Mouse (Mus musculus) adrenal gland, adult (tissue): Measurements from ENCODE around the gene Emc8.

Experiments used
- DNase-seq, 2 experiments: peaks; one replicate each; pipeline ENCODE4 v3.0.0; 2022 to 2023; ENCODE audit warnings: low spot score in 1 of 2; ENCODE audit not compliant: inconsistent age in 2 of 2

Emc8 gene

GRCm38 (mm10) chr8:120685591-120685990 is 17.2 kb upstream of the Emc8 start:
- no peak for DNase-seq

- peak; percentile 88 to 95 for DNase-seq
These were observed 16.7 kb upstream of the Emc8 start for GRCm38 (mm10) chr8:120685097-120685496.

DNA sequence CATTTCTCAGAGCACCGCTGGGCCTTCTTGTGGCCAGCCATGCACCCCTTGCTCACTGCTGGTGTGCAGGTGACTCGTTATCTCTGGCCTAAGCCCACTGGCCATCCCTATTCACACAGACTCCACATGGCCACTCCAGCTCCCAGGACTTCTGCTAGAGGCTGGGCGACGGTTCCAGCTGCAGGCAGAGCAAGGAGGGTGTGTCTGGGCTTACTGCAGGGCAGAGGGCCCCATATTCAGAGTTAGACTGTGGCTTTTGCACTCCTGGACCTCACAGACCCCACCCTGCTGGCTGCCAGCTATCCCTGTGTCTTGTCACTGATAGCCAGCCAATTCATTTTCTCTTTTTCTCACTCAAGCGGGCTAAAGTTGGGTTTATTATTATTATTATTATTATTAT is 15.7 kb upstream of the Emc8 start:
- DNase-seq, result no peak

GRCm38 (mm10) chr8:120683602-120684001 is 15.2 kb upstream of the Emc8 start:
- DNase-seq, result peak; percentile 85 to 94

GRCm38 (mm10) chr8:120681113-120681512 is 12.7 kb upstream of the Emc8 start:
- no peak for DNase-seq

DNA sequence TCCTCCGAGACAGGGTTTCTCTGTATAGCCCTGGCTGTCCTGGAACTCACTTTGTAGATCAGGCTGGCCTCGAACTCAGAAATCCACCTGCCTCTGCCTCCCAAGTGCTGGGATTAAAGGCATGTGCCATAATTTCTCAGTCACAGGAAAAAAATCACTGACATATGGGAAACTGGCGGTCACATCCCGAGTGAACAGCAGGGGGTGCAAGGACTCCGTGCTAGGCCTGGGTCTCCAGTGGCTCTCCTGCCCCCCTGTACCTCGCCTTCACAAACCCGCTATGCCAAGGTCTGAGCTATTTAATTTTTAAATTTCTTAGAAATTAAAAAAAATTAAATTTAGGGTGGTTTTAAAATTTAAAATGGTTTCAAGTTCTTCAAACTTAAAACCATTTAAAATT is 12.0 kb upstream of the Emc8 start:
- peak in 1 of 2 experiments; percentile 70 for DNase-seq

DNA sequence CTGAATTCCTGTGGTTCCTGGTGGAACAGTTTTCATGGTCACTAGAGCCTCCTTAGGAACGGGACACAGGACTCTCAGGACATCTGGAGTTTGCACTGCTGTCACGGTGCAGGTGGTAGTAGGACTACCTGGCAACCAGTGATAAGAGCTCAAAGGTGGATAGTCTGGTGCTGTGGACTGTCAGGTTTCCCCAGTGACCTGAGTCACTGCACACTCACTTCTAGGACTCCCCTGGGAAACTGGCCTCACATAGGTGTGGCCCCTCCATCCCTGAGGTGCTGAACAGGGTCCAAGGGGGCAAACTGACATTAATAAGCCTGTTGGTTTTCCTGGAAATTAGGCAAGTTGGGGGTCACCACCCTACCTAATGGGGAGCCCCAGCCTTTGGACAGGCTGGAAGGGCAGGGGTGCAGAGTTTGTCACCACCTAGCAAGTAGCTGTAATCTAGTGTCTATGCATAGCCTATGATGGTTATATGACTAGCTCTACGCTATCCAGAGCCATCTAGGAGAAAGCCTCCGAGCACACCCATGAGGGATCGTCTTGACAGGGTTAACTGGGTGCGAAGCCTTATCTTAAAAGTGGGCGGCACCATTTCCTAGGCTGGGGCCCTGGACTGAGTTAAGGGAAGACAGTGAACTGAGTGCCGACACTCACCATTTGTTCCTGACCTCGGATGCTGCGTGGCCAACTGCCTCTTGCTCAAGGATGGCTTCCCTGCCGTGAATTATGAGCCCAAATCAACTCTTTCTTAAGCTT is 11.4 kb upstream of the Emc8 start:
- DNase-seq, result no peak

DNA sequence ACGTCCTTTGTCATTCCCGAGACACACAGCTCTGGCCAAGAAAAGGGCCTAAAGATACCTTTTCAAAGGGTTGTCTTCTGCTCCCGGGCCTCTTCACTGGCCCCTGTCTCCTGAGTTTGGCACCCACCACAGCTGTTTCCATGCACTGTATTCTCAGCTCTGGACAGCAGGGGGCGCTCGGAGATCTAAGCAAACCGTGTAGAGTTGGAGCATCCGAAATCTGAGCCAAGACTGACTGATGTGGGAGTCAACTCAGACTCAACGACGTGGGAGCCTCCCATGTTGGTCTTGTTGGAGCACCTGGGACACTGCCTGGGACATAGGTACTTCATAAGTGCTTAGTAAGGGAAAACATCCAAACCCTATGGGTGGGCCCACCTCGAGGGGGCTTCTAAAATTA is 10.1 kb upstream of the Emc8 start:
- DNase-seq, result peak; percentile 78 to 95

DNA sequence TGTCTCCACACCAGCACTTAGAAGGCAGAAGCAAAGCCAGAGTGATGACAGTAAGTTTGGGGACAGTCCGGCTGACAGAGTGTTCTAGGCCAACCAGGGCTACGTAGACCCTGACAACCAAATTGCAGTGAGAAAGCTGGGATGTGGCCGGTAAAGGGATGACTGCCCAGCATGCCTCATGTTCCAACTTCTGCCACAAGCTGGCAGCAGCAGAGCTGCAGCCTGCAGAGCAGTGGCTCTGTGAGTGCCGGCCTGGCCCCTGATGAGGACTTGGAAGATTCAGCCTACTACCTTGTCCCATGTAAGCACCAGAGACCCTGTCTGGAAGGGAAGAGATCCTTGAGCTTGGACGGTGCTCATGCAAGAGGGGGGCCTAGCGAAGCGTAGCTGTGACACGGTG is 7.3 kb upstream of the Emc8 start:
- DNase-seq, result no peak

DNA sequence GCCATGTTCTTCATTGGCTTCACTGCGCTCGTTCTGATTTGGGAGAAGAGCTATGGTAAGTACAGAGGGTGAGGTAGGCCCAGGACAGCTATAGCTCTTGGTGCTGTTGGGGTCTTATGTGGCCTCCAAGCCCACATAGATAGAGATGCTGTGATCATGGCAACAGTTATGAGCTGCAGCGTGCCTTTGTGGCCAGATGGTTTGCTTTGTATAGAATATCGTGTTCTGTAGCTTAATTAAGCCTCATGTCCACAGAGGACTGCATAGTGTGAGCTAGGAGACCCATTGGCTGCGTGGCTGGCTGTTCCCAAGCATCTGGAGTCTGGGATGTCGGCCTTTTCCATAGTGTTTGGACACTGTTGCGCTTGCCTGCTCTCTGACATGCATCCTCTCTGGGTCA is 4.9 kb upstream of the Emc8 start:
- DNase-seq, result no peak

DNA sequence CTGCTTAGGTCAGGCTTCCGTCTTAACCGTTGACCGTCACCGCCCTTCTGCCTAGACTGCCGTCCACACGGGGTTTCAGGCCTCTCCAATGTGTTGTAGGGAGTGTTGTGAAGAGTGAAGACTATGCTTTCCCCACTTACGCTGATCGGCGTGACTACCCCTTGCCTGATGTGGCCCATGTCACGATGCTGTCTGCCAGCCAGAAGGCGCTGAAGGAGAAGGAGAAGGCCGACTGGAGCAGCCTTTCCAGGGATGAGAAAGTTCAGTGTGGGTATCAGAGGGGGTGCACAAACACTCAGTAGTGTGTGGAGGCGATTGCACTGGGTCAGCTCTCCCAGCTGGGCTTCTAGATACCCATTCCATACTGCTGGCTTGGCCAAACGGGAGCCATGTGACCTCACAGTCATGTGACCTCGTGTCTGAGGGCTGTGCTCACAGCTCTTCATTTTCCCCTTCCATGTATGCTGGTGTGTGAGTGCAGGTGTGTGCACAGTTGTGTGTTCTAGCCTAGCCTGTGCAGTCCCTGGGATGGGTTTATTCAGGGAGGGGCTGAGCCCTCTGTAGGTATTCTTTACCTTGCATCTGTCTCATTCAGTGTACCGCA is 4.4 kb upstream of the Emc8 start:
- DNase-seq, result no peak

DNA sequence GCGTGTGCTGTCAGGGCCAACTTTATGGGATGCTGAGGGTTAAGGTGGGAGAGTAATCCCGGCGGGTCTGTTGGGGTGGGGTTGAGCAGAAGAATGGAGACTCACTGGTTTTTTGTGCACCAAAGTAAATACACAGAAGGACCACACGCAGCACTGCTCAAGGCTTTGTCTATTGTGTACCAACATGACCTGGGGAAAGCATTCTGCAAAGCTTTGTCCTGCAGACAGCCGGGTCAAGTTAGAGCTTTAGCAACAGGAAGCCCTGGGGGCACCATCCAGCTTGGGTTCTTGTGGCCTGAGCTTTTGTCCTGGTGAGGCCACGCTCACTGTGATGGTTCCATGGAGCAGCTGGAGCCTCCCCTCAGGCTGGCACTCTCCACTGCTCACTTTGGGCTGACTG is 3.4 kb upstream of the Emc8 start:
- DNase-seq, result no peak

- peak; percentile 94 to 97 for DNase-seq
These were observed 606 bp downstream of the Emc8 start, which contains the start of the genes Gm27021 and Cox4i1 for GRCm38 (mm10) chr8:120667561-120668373. TSS of gene Gm27021 (minus strand) at chr8:120668079. TSS of gene Cox4i1 (plus strand) at chr8:120668222.

- DNase-seq, result no peak
These were observed 1.4 kb downstream of the Emc8 start for GRCm38 (mm10) chr8:120666807-120667470.

DNA sequence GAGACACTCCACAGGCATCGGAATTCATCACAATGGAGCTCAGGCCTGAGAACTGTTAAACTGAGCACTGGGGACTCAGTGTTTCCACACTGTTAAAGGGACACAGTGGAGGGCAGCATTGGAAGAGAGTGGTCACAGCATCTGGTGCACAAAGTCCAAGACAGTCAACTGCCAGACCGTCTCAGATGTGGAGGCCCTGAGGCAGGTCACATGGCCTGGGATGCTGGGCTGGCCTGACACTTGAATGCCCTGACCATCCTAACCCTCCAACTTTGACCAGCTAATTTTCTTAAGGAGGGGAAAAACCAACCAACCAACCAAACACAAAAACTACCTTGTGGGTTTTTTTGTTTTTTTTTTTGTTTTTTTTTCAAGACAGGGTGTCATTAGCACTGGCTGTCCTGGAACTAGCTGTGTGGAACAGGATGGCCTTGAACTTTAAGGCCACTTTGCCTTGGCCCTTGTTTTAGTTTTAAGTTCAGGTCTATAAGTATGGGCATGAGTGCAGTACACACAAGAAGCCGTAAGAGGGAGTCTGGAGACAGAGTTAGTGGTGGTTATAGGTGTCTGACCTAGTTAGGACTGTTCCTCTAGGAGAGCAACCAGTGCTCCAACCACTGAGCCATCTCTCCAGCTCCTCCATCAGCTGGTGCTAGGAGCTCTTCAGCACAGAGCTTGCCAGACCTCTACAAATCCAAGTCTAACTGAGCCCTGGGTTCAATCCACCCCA is 2.5 kb downstream of the Emc8 start:
- peak; percentile 61 to 66 for DNase-seq

- no peak for DNase-seq
These were observed 3.8 kb downstream of the Emc8 start for GRCm38 (mm10) chr8:120664566-120664965.

DNA sequence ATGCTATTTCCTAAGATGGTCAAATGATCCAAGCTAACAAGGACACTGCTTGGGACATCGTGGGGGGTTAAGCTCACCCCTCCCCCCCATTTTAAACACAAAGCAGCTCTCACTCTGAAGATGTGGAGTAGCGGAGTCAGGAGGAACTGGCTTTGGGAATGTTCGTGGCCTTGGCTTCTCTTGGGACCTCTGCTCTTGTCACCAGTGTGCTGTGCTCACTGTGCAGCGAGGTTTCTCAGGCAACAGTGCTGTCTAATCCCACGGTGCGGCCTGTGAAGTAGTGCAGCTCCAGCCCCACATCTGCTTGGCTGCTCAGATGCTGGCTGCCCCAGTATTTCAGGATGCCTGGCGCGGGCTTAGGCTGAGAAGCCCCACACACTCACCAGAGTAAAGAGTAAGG is 11.0 kb downstream of the Emc8 start:
- no peak for DNase-seq

GRCm38 (mm10) chr8:120656322-120657052 is 11.9 kb downstream of the Emc8 start:
- DNase-seq, result no peak

GRCm38 (mm10) chr8:120647532-120647931 is 20.8 kb downstream of the Emc8 start, which contains the start of gene 1190005I06Rik:
TSS of gene 1190005I06Rik (minus strand) at chr8:120647632.
- no peak for DNase-seq

- peak; percentile 88 to 92 for DNase-seq
These were observed 23.7 kb downstream of the Emc8 start for GRCm38 (mm10) chr8:120644663-120645062.
